Mouse (Mus musculus) limb, embryonic 14.5 days (tissue): ENCODE data around the gene Mfng. TPM values are rescaled to one million over a fixed set of nuclear protein-coding genes. Genes with fewer than 3 reads are reported as not detected.

Experiments
- ATAC-seq: fragments of 200-750 bp; cut with Nextera tagmentation; 2 replicates; pipeline ENCODE4 v1.8.0; 2017; ENCODE audit warnings: low read depth, moderate number of reproducible peaks, moderate TSS enrichment; ENCODE audit not compliant: low FRiP score
- DNase-seq: peaks from one replicate; pipeline ENCODE4 v3.0.0-alpha.2; 2015; ENCODE audit warnings: low spot score
- H3K27ac ChIP-seq: fragments of 300-500 bp; sonication (generic); replicated peaks from 2 replicates; pipeline ENCODE4 v1.5.1; 2014; ENCODE audit warnings: low read depth, mild to moderate bottlenecking, low read length, moderate library complexity, mixed read lengths
- H3K27me3 ChIP-seq: fragments of 300-500 bp; sonication (generic); 2 replicates; pipeline ENCODE4 v1.6.1; 2014; ENCODE audit warnings: low read length, mixed read lengths; ENCODE audit not compliant: control insufficient read depth, insufficient read depth
- H3K36me3 ChIP-seq: fragments of 300-500 bp; sonication (generic); 2 replicates; pipeline ENCODE4 v1.6.1; 2014; ENCODE audit warnings: mild to moderate bottlenecking, low read length, moderate library complexity, mixed read lengths; ENCODE audit not compliant: control insufficient read depth, insufficient read depth
- H3K4me1 ChIP-seq: fragments of 300-500 bp; sonication (generic); 2 replicates; pipeline ENCODE4 v1.6.1; 2014; ENCODE audit warnings: antibody characterized with exemption, low read length, mixed read lengths; ENCODE audit not compliant: control insufficient read depth, insufficient read depth
- H3K4me2 ChIP-seq: fragments of 300-500 bp; sonication (generic); replicated peaks from 2 replicates; pipeline ENCODE4 v1.6.1; 2014; ENCODE audit warnings: low read depth, mild to moderate bottlenecking, low read length, moderate library complexity; ENCODE audit not compliant: severe bottlenecking
- H3K4me3 ChIP-seq: fragments of 300-500 bp; sonication (generic); replicated peaks from 2 replicates; pipeline ENCODE4 v1.5.1; 2014; ENCODE audit warnings: low read length
- H3K9ac ChIP-seq: fragments of 300-500 bp; sonication (generic); 2 replicates; pipeline ENCODE4 v1.6.1; 2014; ENCODE audit warnings: mild to moderate bottlenecking, low read depth, low read length, moderate library complexity; ENCODE audit not compliant: severe bottlenecking
- H3K9me3 ChIP-seq: fragments of 300-500 bp; sonication (generic); 2 replicates; pipeline ENCODE4 v1.6.1; 2016; ENCODE audit warnings: low read length; ENCODE audit not compliant: control insufficient read depth
- POLR2A ChIP-seq: fragments of 200-500 bp; IDR thresholded peaks from 2 replicates; pipeline ENCODE4 v1.8.0; 2012; ENCODE audit warnings: inconsistent platforms, mild to moderate bottlenecking, moderate library complexity, borderline replicate concordance; ENCODE audit not compliant: insufficient read depth, insufficient read length; ENCODE audit errors: extremely low read depth
- WGBS: fragments of 180-500 bp; shearing (Covaris S2); extraction: QIAGEN DNeasy Blood & Tissue Kit; methylation state at CpG from one replicate; pipeline ENCODE4 v1.1.7; 2014; 5-methylcytosine and 5-hydroxymethylcytosine counted together
- polyA plus RNA-seq, 2 experiments: library from polyadenylated mRNA; depleted of rRNA in 1 of 2; stranded (reverse) in 1 of 2; unstranded in 1 of 2; fragments of >200 nt; fragmentation: Nextera tagmentation in 1 of 2; extraction: Ambion mirVana in 1 of 2; gene quantifications; 2 replicates each; pipeline versions ENCODE4 v1.2.1 to v1.2.3; 2012 to 2014

The Mfng gene
- polyA plus RNA-seq, 2 experiments = 10.1 to 13.9 TPM

DNA sequence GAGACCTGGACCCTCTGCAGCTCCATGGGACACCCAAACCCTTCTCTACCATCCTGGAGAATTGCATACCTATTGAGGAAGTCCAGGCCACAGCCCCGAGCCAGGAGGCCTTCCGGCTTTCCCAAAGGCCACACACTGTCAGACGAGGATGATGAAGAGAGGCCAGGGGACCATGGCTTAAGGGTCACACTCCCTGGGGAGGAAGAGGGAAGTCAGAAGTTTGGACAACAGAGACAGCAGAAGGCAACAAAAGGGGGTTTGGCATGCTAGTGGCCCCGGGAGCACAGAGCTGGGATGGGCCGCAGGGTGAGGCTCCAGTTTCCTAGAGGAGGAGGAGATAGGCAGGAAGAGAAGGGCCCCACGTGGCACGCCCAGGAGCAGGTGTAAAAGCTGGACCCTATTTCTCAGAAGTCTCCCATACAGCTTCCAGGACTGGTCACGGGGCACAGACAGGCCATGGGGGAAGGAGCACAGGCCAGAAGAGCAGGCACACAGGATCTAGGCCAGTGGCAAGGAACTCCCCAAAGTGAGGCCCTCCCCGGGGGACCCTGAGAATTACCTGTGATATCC, 14.1 kb upstream of the Mfng start:
- no peak for ATAC-seq
- H3K4me1 ChIP-seq = no peaks in the 10 kb centered on the region
- no peak overlapping the region for H3K27ac ChIP-seq
- no peaks in the 10 kb centered on the region for H3K9me3 ChIP-seq
- H3K27me3 ChIP-seq = peaks cover 19% of the 10 kb centered on the region; the same call in 1 of the 2 replicates
- H3K4me3 ChIP-seq = no peak overlapping the region
- no peak overlapping the region for H3K4me2 ChIP-seq
- no peak for DNase-seq
- H3K9ac ChIP-seq = no peak overlapping the region
- no peaks in the 10 kb centered on the region for H3K36me3 ChIP-seq
- 65% methylated on average over 9 of the region's 9 CpGs for WGBS
- no peak for TF ChIP-seq POLR2A

DNA sequence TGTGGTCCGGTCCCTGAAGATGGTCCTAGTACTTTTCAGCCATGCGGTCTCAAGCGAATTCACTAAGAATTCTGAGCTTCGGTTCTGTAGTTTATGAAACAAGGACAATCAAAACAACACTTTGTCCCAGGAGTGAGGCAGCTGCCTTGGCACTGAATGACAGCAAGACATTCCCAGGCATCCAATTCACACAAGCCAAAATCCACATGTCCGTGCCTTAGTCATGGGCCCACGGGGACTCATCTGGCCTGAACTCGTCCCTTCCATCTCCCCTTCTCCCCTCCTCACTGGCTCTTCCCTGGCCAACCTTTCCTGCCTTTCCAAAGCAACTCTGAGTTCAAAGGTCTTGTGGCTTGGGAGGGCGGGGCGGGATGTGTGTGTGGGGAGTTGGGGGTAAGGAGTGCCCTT, 13.1 kb upstream of the Mfng start:
- no peak for TF ChIP-seq POLR2A
- Histone ChIP-seq H3K4me1 (no peaks in the 10 kb centered on the region), H3K27ac (no peak overlapping the region)

GRCm38 (mm10) chr15:78785961-78786360, 12.7 kb upstream of the Mfng start:
- no peak for TF ChIP-seq POLR2A
- Histone ChIP-seq H3K27me3 (peaks cover 9% of the 10 kb centered on the region; the same call in 1 of the 2 replicates), H3K36me3 (no peaks in the 10 kb centered on the region), H3K9ac (no peak overlapping the region), H3K4me3 (no peak overlapping the region), H3K27ac (no peak overlapping the region), H3K4me2 (no peak overlapping the region), H3K9me3 (no peaks in the 10 kb centered on the region), H3K4me1 (no peaks in the 10 kb centered on the region)
- WGBS = 33% methylated on average over 7 of the region's 7 CpGs
- DNase-seq (no peak), ATAC-seq (no peak)

More for the DNA sequence above, 13.1 kb upstream of the Mfng start:
- H3K9ac ChIP-seq = no peak overlapping the region
- 75% methylated on average over 9 of the region's 9 CpGs for WGBS
- no peaks in the 10 kb centered on the region for H3K36me3 ChIP-seq
- H3K4me2 ChIP-seq = no peak overlapping the region
- H3K9me3 ChIP-seq = no peaks in the 10 kb centered on the region
- peaks cover 10% of the 10 kb centered on the region; the same call in 1 of the 2 replicates for H3K27me3 ChIP-seq
- DNase-seq = no peak
- no peak for ATAC-seq
- H3K4me3 ChIP-seq = no peak overlapping the region

DNA sequence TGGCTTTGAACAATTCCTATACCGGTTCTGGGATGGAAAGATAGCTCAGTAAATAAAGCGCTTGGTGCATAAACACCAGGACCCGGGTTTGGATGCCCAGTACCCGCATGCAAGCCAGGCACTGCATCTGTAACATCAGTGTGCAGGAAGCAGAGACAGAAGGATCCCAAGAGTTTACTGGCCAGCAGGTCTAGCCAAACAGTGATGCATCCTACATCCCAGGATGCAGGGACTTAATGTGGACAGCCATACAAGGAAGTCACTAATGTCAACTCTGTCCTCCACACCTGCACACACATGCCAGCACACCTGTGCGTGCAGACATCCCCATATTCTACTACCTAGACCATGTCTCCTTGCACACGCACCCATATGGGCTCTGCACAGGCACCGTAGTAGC, 12.0 kb upstream of the Mfng start:
- ATAC-seq = no peak
- Histone ChIP-seq H3K27me3 (peaks cover 5% of the 10 kb centered on the region; the same call in 1 of the 2 replicates), H3K4me1 (no peaks in the 10 kb centered on the region), H3K9ac (no peak overlapping the region), H3K9me3 (no peaks in the 10 kb centered on the region), H3K36me3 (no peaks in the 10 kb centered on the region), H3K4me2 (no peak overlapping the region), H3K4me3 (no peak overlapping the region), H3K27ac (no peak overlapping the region)
- 92% methylated on average over 7 of the region's 7 CpGs for WGBS
- no peak for TF ChIP-seq POLR2A
- no peak for DNase-seq

- no peak overlapping the region for H3K4me2 ChIP-seq
- DNase-seq = no peak
- H3K9ac ChIP-seq = no peak overlapping the region
- no peak overlapping the region for H3K27ac ChIP-seq
- 62% methylated on average over 5 of the region's 5 CpGs for WGBS
- no peak for ATAC-seq
- H3K4me3 ChIP-seq = no peak overlapping the region
- H3K36me3 ChIP-seq = no peaks in the 10 kb centered on the region
- H3K4me1 ChIP-seq = no peaks in the 10 kb centered on the region
- no peak for TF ChIP-seq POLR2A
- H3K27me3 ChIP-seq = peaks cover 2% of the 10 kb centered on the region; the same call in 1 of the 2 replicates
- H3K9me3 ChIP-seq = no peaks in the 10 kb centered on the region
Observed at GRCm38 (mm10) chr15:78784520-78784919, 11.2 kb upstream of the Mfng start.
